Mouse (Mus musculus) neural tube, embryonic 14.5 days (tissue): ENCODE results near the gene Dennd1a. TPM values are rescaled to one million over a fixed set of nuclear protein-coding genes. Genes with fewer than 3 reads are reported as not detected.

Experiments used
- ATAC-seq: fragments of 200-750 bp; cut with Nextera tagmentation; 2 replicates; pipeline ENCODE4 v1.8.0; 2017; ENCODE audit warnings: low read depth, mild to moderate bottlenecking, moderate TSS enrichment, moderate library complexity
- H3K27ac ChIP-seq: fragments of 300-500 bp; sonication (generic); 2 replicates; pipeline ENCODE4 v1.5.1; 2014; ENCODE audit warnings: low read depth, mild to moderate bottlenecking, control low read depth, low read length, moderate library complexity, mixed read lengths
- H3K27me3 ChIP-seq: fragments of 300-500 bp; sonication (generic); 2 replicates; pipeline ENCODE4 v1.6.1; 2014; ENCODE audit warnings: low read length; ENCODE audit not compliant: control insufficient read depth, insufficient read depth
- H3K36me3 ChIP-seq: fragments of 300-500 bp; sonication (generic); 2 replicates; pipeline ENCODE4 v1.6.1; 2014; ENCODE audit warnings: low read length, mixed read lengths; ENCODE audit not compliant: control insufficient read depth, insufficient read depth
- H3K4me1 ChIP-seq: fragments of 300-500 bp; sonication (generic); 2 replicates; pipeline ENCODE4 v1.6.1; 2014; ENCODE audit warnings: low read length; ENCODE audit not compliant: control insufficient read depth, insufficient read depth
- H3K4me2 ChIP-seq: fragments of 300-500 bp; sonication (generic); 2 replicates; pipeline ENCODE4 v1.6.1; 2014; ENCODE audit warnings: mild to moderate bottlenecking, low read depth, low read length, control low read depth
- H3K4me3 ChIP-seq: fragments of 300-500 bp; sonication (generic); 2 replicates; pipeline ENCODE4 v1.5.1; 2014; ENCODE audit warnings: low read depth, low read length, control low read depth, mixed read lengths
- H3K9ac ChIP-seq: fragments of 300-500 bp; sonication (generic); replicated peaks from 2 replicates; pipeline ENCODE4 v1.6.1; 2014; ENCODE audit warnings: low read depth, mild to moderate bottlenecking, control low read depth, low read length, mixed read lengths
- H3K9me3 ChIP-seq: fragments of 300-500 bp; sonication (generic); 2 replicates; pipeline ENCODE4 v1.6.1; 2016; ENCODE audit warnings: low read length; ENCODE audit not compliant: control insufficient read depth
- WGBS: fragments of 180-500 bp; shearing (Covaris S2); extraction: QIAGEN DNeasy Blood & Tissue Kit; methylation state at CpG from one replicate; pipeline ENCODE4 v1.1.7; 2014; 5-methylcytosine and 5-hydroxymethylcytosine counted together
- polyA plus RNA-seq: library from polyadenylated mRNA; unstranded; fragments of >200 nt; fragmentation: Nextera tagmentation; extraction: Ambion mirVana; gene quantifications from 2 replicates; pipeline ENCODE4 v1.2.1, GENCODE M21; 2014

Gene Dennd1a
- polyA plus RNA-seq, 1 experiment from 2014 or later = 17.8 TPM

GRCm38 (mm10) chr2:37799137-37799536, 488.1 kb downstream of the Dennd1a start:
- no peaks in the 10 kb centered on the region for H3K4me1 ChIP-seq
- no peak overlapping the region for H3K27ac ChIP-seq
- ATAC-seq = no peak
- H3K9me3 ChIP-seq = no peaks in the 10 kb centered on the region
- no peak overlapping the region for H3K4me3 ChIP-seq
- H3K27me3 ChIP-seq = no peaks in the 10 kb centered on the region
- H3K9ac ChIP-seq = no peak overlapping the region
- no peaks in the 10 kb centered on the region for H3K36me3 ChIP-seq
- WGBS = 48% methylated on average over 6 of the region's 6 CpGs
- H3K4me2 ChIP-seq = no peak overlapping the region

- no peaks in the 10 kb centered on the region for H3K4me1 ChIP-seq
Measured at GRCm38 (mm10) chr2:37797046-37797445, 490.1 kb downstream of the Dennd1a start.

DNA sequence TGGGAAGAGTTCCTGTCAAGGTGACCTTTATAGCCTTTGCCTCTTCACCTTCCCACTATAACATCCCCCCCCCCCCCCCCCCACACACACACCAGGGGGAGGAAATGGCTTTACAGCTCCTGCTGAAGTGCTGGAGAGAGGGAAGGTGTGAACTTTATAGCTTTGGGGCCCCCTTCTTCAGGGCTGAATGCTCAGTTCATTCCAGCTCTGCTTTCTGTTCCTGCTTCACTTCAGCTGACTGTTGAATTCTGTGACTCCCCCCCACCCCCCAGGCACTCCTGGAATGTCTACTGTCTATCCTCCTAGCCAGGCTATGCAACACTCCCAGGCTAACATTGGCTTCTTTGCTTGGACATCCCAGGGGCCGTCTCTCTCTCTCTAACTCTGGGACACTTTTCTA, 491.2 kb downstream of the Dennd1a start:
- WGBS = 30% methylated on average over 1 of the region's 1 CpGs
- ATAC-seq = no peak
- Histone ChIP-seq H3K36me3 (no peaks in the 10 kb centered on the region), H3K9me3 (no peaks in the 10 kb centered on the region), H3K27ac (no peak overlapping the region), H3K4me2 (no peak overlapping the region), H3K27me3 (no peaks in the 10 kb centered on the region), H3K4me1 (no peaks in the 10 kb centered on the region), H3K9ac (no peak overlapping the region), H3K4me3 (no peak overlapping the region)

More at GRCm38 (mm10) chr2:37797046-37797445, 490.1 kb downstream of the Dennd1a start:
- Histone ChIP-seq H3K9ac (no peak overlapping the region), H3K27ac (no peak overlapping the region), H3K4me3 (no peak overlapping the region), H3K9me3 (no peaks in the 10 kb centered on the region), H3K27me3 (no peaks in the 10 kb centered on the region), H3K36me3 (no peaks in the 10 kb centered on the region), H3K4me2 (no peak overlapping the region)
- no peak for ATAC-seq
- 91% methylated on average over 4 of the region's 4 CpGs for WGBS

DNA sequence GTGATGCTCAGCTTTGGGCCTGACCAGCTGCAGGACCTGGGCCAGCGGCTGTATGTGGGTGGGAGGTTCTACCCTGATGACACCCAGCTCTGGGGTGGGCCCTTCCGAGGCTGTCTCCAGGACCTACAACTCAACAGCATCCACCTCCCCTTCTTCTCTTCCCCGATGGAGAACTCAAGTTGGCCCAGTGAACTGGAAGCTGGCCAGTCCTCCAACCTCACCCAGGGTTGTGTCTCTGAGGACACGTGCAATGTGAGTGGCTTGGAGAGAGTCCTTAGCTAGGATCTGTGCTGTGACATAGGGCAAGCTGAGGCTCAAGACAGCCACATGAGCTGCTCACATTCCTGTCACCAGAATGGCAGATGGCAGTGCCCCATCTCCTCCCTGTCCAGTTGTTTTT, 495.9 kb downstream of the Dennd1a start:
- H3K27ac ChIP-seq = no peak overlapping the region
- H3K9ac ChIP-seq = no peak overlapping the region
- H3K9me3 ChIP-seq = no peaks in the 10 kb centered on the region
- H3K36me3 ChIP-seq = no peaks in the 10 kb centered on the region
- no peaks in the 10 kb centered on the region for H3K4me1 ChIP-seq
- no peaks in the 10 kb centered on the region for H3K27me3 ChIP-seq
- no peak for ATAC-seq
- no peak overlapping the region for H3K4me2 ChIP-seq
- 88% methylated on average over 4 of the region's 4 CpGs for WGBS
- no peak overlapping the region for H3K4me3 ChIP-seq

- Histone ChIP-seq H3K36me3 (no peaks in the 10 kb centered on the region), H3K27me3 (no peaks in the 10 kb centered on the region), H3K9me3 (no peaks in the 10 kb centered on the region), H3K27ac (no peak overlapping the region), H3K4me2 (no peak overlapping the region), H3K4me3 (no peak overlapping the region), H3K4me1 (no peaks in the 10 kb centered on the region), H3K9ac (no peak overlapping the region)
- 92% methylated on average over 14 of the region's 14 CpGs for WGBS
- no peak for ATAC-seq
Measured at GRCm38 (mm10) chr2:37790738-37791137, 496.5 kb downstream of the Dennd1a start.

DNA sequence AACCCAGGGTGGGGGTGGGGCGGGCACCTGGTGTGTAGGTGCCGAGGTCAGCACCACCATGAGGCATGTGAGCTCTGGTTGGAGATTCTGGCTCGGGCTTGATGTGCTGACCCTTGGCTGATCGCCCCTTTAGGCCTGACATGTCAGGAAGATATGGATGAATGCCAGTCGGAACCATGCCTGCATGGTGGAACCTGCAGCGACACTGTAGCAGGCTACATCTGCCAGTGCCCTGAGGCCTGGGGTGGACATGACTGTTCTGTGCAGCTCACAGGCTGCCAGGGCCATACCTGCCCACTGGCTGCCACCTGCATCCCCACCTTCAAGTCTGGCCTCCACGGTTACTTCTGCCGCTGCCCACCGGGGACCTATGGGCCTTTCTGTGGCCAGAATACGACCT, 497.2 kb downstream of the Dennd1a start:
- H3K36me3 ChIP-seq = no peaks in the 10 kb centered on the region
- H3K4me2 ChIP-seq = no peak overlapping the region
- ATAC-seq = no peak
- H3K9me3 ChIP-seq = no peaks in the 10 kb centered on the region
- H3K4me1 ChIP-seq = no peaks in the 10 kb centered on the region
- H3K27me3 ChIP-seq = no peaks in the 10 kb centered on the region
- WGBS = 93% methylated on average over 10 of the region's 10 CpGs
- H3K27ac ChIP-seq = no peak overlapping the region
- H3K4me3 ChIP-seq = no peak overlapping the region
- no peak overlapping the region for H3K9ac ChIP-seq

- no peak overlapping the region for H3K27ac ChIP-seq
- H3K9me3 ChIP-seq = no peaks in the 10 kb centered on the region
- no peaks in the 10 kb centered on the region for H3K4me1 ChIP-seq
- H3K4me3 ChIP-seq = no peak overlapping the region
- no peaks in the 10 kb centered on the region for H3K27me3 ChIP-seq
- no peak overlapping the region for H3K9ac ChIP-seq
- no peaks in the 10 kb centered on the region for H3K36me3 ChIP-seq
- 93% methylated on average over 5 of the region's 5 CpGs for WGBS
- no peak for ATAC-seq
- no peak overlapping the region for H3K4me2 ChIP-seq
Measured at GRCm38 (mm10) chr2:37789029-37789428, 498.2 kb downstream of the Dennd1a start.

GRCm38 (mm10) chr2:37788176-37788962, 498.8 kb downstream of the Dennd1a start:
- no peak overlapping the region for H3K4me2 ChIP-seq
- H3K4me1 ChIP-seq = no peaks in the 10 kb centered on the region
- peak; percentile 30; the same call in 1 of the 2 replicates for ATAC-seq
- H3K9ac ChIP-seq = no peak overlapping the region
- no peaks in the 10 kb centered on the region for H3K27me3 ChIP-seq
- H3K4me3 ChIP-seq = no peak overlapping the region
- no peaks in the 10 kb centered on the region for H3K36me3 ChIP-seq
- H3K9me3 ChIP-seq = no peaks in the 10 kb centered on the region
- no peak overlapping the region for H3K27ac ChIP-seq
- 67% methylated on average over 7 of the region's 7 CpGs for WGBS

GRCm38 (mm10) chr2:37786461-37786860, 500.7 kb downstream of the Dennd1a start:
- Histone ChIP-seq H3K4me2 (peak overlapping the region; percentile 11; the same call in 1 of the 2 replicates), H3K4me3 (peak overlapping the region; percentile 7; the same call in 1 of the 2 replicates), H3K36me3 (no peaks in the 10 kb centered on the region), H3K27me3 (no peaks in the 10 kb centered on the region), H3K27ac (no peak overlapping the region), H3K4me1 (no peaks in the 10 kb centered on the region), H3K9me3 (no peaks in the 10 kb centered on the region), H3K9ac (no peak overlapping the region)
- 51% methylated on average over 52 of the region's 52 CpGs for WGBS
- ATAC-seq = no peak
